Mouse (Mus musculus) hindbrain, embryonic 11.5 days (tissue): ENCODE data around the gene Cyth1. TPM values are rescaled to one million over a fixed set of nuclear protein-coding genes. Genes with fewer than 3 reads are reported as not detected.

ENCODE experiments used
- ATAC-seq: fragments of 200-750 bp; cut with Nextera tagmentation; 2 replicates; pipeline ENCODE4 v1.8.0; 2017; ENCODE audit warnings: mild to moderate bottlenecking, moderate TSS enrichment, moderate library complexity; ENCODE audit not compliant: low FRiP score
- DNase-seq: peaks from one replicate; pipeline ENCODE4 v3.0.0-alpha.2; 2015; ENCODE audit warnings: low spot score
- H3K27ac ChIP-seq: fragments of 300-500 bp; sonication (generic); 2 replicates; pipeline ENCODE4 v1.5.1; 2014; ENCODE audit warnings: mild to moderate bottlenecking, low read depth, low read length
- H3K27me3 ChIP-seq: fragments of 300-500 bp; sonication (generic); 2 replicates; pipeline ENCODE4 v1.6.1; 2014; ENCODE audit warnings: mild to moderate bottlenecking, low read length, moderate library complexity, mixed read lengths; ENCODE audit not compliant: control insufficient read depth, insufficient read depth
- H3K36me3 ChIP-seq: fragments of 300-500 bp; sonication (generic); 2 replicates; pipeline ENCODE4 v1.6.1; 2014; ENCODE audit warnings: mild to moderate bottlenecking, low read length, moderate library complexity, mixed read lengths; ENCODE audit not compliant: control insufficient read depth, insufficient read depth
- H3K4me1 ChIP-seq: fragments of 300-500 bp; sonication (generic); replicated peaks from 2 replicates; pipeline ENCODE4 v1.6.1; 2014; ENCODE audit warnings: low read length, mixed read lengths; ENCODE audit not compliant: control insufficient read depth, insufficient read depth
- H3K4me2 ChIP-seq: fragments of 300-500 bp; sonication (generic); replicated peaks from 2 replicates; pipeline ENCODE4 v1.6.1; 2014; ENCODE audit warnings: mild to moderate bottlenecking, low read depth, low read length
- H3K4me3 ChIP-seq: fragments of 300-500 bp; sonication (generic); 2 replicates; pipeline ENCODE4 v1.5.1; 2014; ENCODE audit warnings: low read depth, low read length
- H3K9ac ChIP-seq: fragments of 300-500 bp; sonication (generic); 2 replicates; pipeline ENCODE4 v1.6.1; 2014; ENCODE audit warnings: low read depth, low read length
- H3K9me3 ChIP-seq: fragments of 300-500 bp; sonication (generic); 2 replicates; pipeline ENCODE4 v1.6.1; 2016; ENCODE audit warnings: low read length; ENCODE audit not compliant: control insufficient read depth
- WGBS: fragments of 180-500 bp; shearing (Covaris S2); extraction: QIAGEN DNeasy Blood & Tissue Kit; methylation state at CpG from one replicate; pipeline ENCODE4 v1.1.7; 2014; 5-methylcytosine and 5-hydroxymethylcytosine counted together
- polyA plus RNA-seq: library from polyadenylated mRNA; unstranded; fragments of >200 nt; fragmentation: Nextera tagmentation; extraction: Ambion mirVana; gene quantifications from 2 replicates; pipeline ENCODE4 v1.2.1, GENCODE M21; 2014

Cyth1 gene
- polyA plus RNA-seq, 1 experiment from 2014 or later, result 16.5 TPM

GRCm38 (mm10) chr11:118166626-118167025 lies 81.8 kb downstream of the Cyth1 start:
- H3K36me3 ChIP-seq, result no peaks in the 10 kb centered on the region
- H3K27me3 ChIP-seq, result no peaks in the 10 kb centered on the region
- DNase-seq, result no peak
- H3K4me3 ChIP-seq, result no peak overlapping the region
- 86% methylated on average over 5 of the region's 5 CpGs for WGBS
- no peak for ATAC-seq
- no peaks in the 10 kb centered on the region for H3K9me3 ChIP-seq
- H3K4me2 ChIP-seq, result no peak overlapping the region
- H3K4me1 ChIP-seq, result no peaks in the 10 kb centered on the region
- H3K9ac ChIP-seq, result no peak overlapping the region
- H3K27ac ChIP-seq, result no peak overlapping the region

GRCm38 (mm10) chr11:118165681-118166080 lies 82.7 kb downstream of the Cyth1 start:
- H3K27me3 ChIP-seq, result no peaks in the 10 kb centered on the region
- H3K4me3 ChIP-seq, result no peak overlapping the region
- H3K4me2 ChIP-seq, result no peak overlapping the region
- 46% methylated on average over 11 of the region's 11 CpGs for WGBS
- H3K36me3 ChIP-seq, result no peaks in the 10 kb centered on the region
- ATAC-seq (no peak), DNase-seq (no peak)
- H3K9ac ChIP-seq, result no peak overlapping the region
- H3K9me3 ChIP-seq, result no peaks in the 10 kb centered on the region
- no peak overlapping the region for H3K27ac ChIP-seq
- H3K4me1 ChIP-seq, result no peaks in the 10 kb centered on the region

GRCm38 (mm10) chr11:118164566-118164965 lies 83.8 kb downstream of the Cyth1 start:
- DNase-seq (no peak), ATAC-seq (no peak)
- no peaks in the 10 kb centered on the region for H3K4me1 ChIP-seq
- no peak overlapping the region for H3K4me3 ChIP-seq
- H3K9ac ChIP-seq, result no peak overlapping the region
- no peak overlapping the region for H3K27ac ChIP-seq
- 78% methylated on average over 8 of the region's 8 CpGs for WGBS
- no peaks in the 10 kb centered on the region for H3K27me3 ChIP-seq
- no peak overlapping the region for H3K4me2 ChIP-seq
- H3K9me3 ChIP-seq, result no peaks in the 10 kb centered on the region
- H3K36me3 ChIP-seq, result no peaks in the 10 kb centered on the region

- Histone ChIP-seq H3K36me3 (no peaks in the 10 kb centered on the region), H3K27ac (no peak overlapping the region), H3K9ac (no peak overlapping the region), H3K27me3 (no peaks in the 10 kb centered on the region), H3K4me1 (no peaks in the 10 kb centered on the region), H3K4me2 (no peak overlapping the region), H3K9me3 (no peaks in the 10 kb centered on the region), H3K4me3 (no peak overlapping the region)
- whole genome bisulfite sequencing, result 80% methylated on average over 10 of the region's 10 CpGs
- ATAC-seq (no peak), DNase-seq (no peak)
These were observed 86.1 kb downstream of the Cyth1 start for GRCm38 (mm10) chr11:118162245-118162644.

- no peaks in the 10 kb centered on the region for H3K4me1 ChIP-seq
- H3K4me3 ChIP-seq, result no peak overlapping the region
- no peak overlapping the region for H3K9ac ChIP-seq
- DNase-seq (no peak), ATAC-seq (no peak)
- H3K36me3 ChIP-seq, result no peaks in the 10 kb centered on the region
- no peak overlapping the region for H3K4me2 ChIP-seq
- H3K27me3 ChIP-seq, result no peaks in the 10 kb centered on the region
- 84% methylated on average over 6 of the region's 6 CpGs for WGBS
- H3K27ac ChIP-seq, result no peak overlapping the region
- H3K9me3 ChIP-seq, result no peaks in the 10 kb centered on the region
These were observed 87.2 kb downstream of the Cyth1 start for GRCm38 (mm10) chr11:118161240-118161639.

GRCm38 (mm10) chr11:118160763-118161162 lies 87.6 kb downstream of the Cyth1 start:
- no peak overlapping the region for H3K4me3 ChIP-seq
- no peak overlapping the region for H3K9ac ChIP-seq
- H3K36me3 ChIP-seq, result no peaks in the 10 kb centered on the region
- ATAC-seq (no peak), DNase-seq (no peak)
- no peaks in the 10 kb centered on the region for H3K9me3 ChIP-seq
- H3K27me3 ChIP-seq, result no peaks in the 10 kb centered on the region
- 87% methylated on average over 2 of the region's 2 CpGs for WGBS
- H3K4me1 ChIP-seq, result no peaks in the 10 kb centered on the region
- no peak overlapping the region for H3K4me2 ChIP-seq
- no peak overlapping the region for H3K27ac ChIP-seq

GRCm38 (mm10) chr11:118158753-118159152 lies 89.6 kb downstream of the Cyth1 start:
- WGBS, result 85% methylated on average over 4 of the region's 4 CpGs
- Histone ChIP-seq H3K27ac (no peak overlapping the region), H3K27me3 (no peaks in the 10 kb centered on the region), H3K4me2 (no peak overlapping the region), H3K9ac (no peak overlapping the region), H3K9me3 (no peaks in the 10 kb centered on the region), H3K4me3 (no peak overlapping the region), H3K4me1 (no peaks in the 10 kb centered on the region), H3K36me3 (no peaks in the 10 kb centered on the region)
- ATAC-seq (no peak), DNase-seq (no peak)

GRCm38 (mm10) chr11:118156480-118157060 lies 91.8 kb downstream of the Cyth1 start:
- no peak overlapping the region for H3K27ac ChIP-seq
- H3K9ac ChIP-seq, result no peak overlapping the region
- no peaks in the 10 kb centered on the region for H3K9me3 ChIP-seq
- ATAC-seq, result no peak
- no peaks in the 10 kb centered on the region for H3K27me3 ChIP-seq
- DNase-seq, result no peak
- H3K36me3 ChIP-seq, result no peaks in the 10 kb centered on the region
- no peak overlapping the region for H3K4me2 ChIP-seq
- WGBS, result 74% methylated on average over 8 of the region's 8 CpGs
- H3K4me1 ChIP-seq, result no peaks in the 10 kb centered on the region
- H3K4me3 ChIP-seq, result no peak overlapping the region

GRCm38 (mm10) chr11:118152964-118153363 lies 95.4 kb downstream of the Cyth1 start:
- Histone ChIP-seq H3K4me2 (no peak overlapping the region), H3K4me3 (no peak overlapping the region), H3K9me3 (no peaks in the 10 kb centered on the region), H3K9ac (no peak overlapping the region), H3K27me3 (no peaks in the 10 kb centered on the region), H3K4me1 (no peaks in the 10 kb centered on the region), H3K36me3 (no peaks in the 10 kb centered on the region), H3K27ac (no peak overlapping the region)
- ATAC-seq (no peak), DNase-seq (no peak)
- WGBS, result 96% methylated on average over 4 of the region's 4 CpGs
